Mouse (Mus musculus) bone marrow macrophage, adult 2 months (primary cell): ENCODE results near the gene Zg16. TPM values are rescaled to one million over a fixed set of nuclear protein-coding genes. Genes with fewer than 3 reads are reported as not detected.

Experiments used
- H3K27ac ChIP-seq: 2 replicates; pipeline ENCODE4 v1.5.1; 2012; ENCODE audit warnings: low read depth, low read length; ENCODE audit not compliant: insufficient read depth
- H3K4me1 ChIP-seq: 2 replicates; pipeline ENCODE4 v1.6.1; 2012; ENCODE audit warnings: low read length; ENCODE audit not compliant: control insufficient read depth, insufficient read depth
- H3K4me3 ChIP-seq: 2 replicates; pipeline ENCODE4 v1.5.1; 2012; ENCODE audit warnings: mild to moderate bottlenecking, low read length, moderate library complexity; ENCODE audit not compliant: insufficient read depth
- CTCF ChIP-seq: IDR thresholded peaks from 2 replicates; pipeline ENCODE4 v1.5.1; 2012; ENCODE audit warnings: low read depth, mild to moderate bottlenecking, low read length, moderate library complexity
- POLR2A ChIP-seq: IDR thresholded peaks from 2 replicates; pipeline ENCODE4 v1.6.1; 2012; ENCODE audit warnings: mild to moderate bottlenecking, low read depth, low read length, borderline replicate concordance
- polyA plus RNA-seq: library from polyadenylated mRNA; stranded (reverse); fragments of >200 nt; gene quantifications from 2 replicates; pipeline ENCODE4 v1.2.4, GENCODE M21; 2012; ENCODE audit not compliant: missing spikeins, insufficient read depth, insufficient read length

Gene Zg16
- polyA plus RNA-seq, 1 experiment = not detected

DNA sequence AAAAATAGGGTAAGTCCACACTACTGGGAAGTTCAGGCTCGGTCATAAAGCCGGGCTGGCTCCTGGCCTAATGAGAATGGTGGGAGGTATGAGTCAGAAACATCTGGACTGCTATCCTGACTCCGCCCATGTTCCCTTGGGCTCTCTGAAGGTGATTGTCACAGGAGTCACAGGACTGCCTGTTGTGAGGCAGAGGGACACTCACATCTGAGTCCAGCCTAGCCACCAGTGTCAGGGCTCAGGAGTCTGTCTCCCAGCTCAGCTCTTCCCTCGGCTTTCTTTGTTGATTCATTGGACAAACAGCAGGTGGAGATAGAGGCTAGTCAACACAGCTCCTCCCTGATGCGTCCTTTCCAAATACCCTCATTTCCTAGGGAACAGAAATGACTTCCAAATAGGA lies 30.8 kb upstream of the Zg16 start:
- H3K27ac ChIP-seq = peak overlapping the region; percentile 39
- H3K4me1 ChIP-seq = peaks cover 57% of the 10 kb centered on the region
- TF ChIP-seq CTCF (no peak; the same call in 1 of the 2 replicates), POLR2A (no peak)
- H3K4me3 ChIP-seq = no peak overlapping the region

DNA sequence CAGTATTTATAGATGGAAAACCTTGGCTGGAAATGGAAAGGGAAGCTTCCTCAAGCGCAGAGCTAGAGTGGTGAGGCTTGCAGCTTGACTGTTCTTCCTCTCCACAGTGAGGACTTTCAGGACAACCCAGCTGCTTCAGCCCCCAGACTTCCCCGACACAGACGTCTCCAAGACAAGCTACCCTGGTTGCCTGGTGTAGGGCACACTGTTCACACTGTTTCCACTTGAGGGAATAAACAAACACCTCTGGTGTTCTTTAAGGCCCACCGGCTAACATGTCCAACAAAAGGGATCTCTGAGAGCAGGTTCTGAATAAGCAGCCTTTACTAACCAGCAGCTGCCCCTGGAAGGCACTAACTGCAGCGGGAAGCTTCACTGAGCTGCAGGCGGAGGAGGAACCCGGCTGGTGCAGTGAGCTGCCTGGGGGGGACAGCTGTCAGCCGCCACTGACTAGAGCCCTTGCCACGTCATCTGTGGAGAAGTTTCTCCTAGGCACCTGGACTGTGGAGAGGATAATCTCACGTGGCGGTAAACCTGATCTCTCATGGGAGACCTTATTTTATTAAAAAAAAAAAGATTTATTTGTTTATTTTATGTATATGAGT lies 29.3 kb upstream of the Zg16 start:
- peak overlapping the region; percentile 18; the same call in 1 of the 2 replicates for H3K27ac ChIP-seq

DNA sequence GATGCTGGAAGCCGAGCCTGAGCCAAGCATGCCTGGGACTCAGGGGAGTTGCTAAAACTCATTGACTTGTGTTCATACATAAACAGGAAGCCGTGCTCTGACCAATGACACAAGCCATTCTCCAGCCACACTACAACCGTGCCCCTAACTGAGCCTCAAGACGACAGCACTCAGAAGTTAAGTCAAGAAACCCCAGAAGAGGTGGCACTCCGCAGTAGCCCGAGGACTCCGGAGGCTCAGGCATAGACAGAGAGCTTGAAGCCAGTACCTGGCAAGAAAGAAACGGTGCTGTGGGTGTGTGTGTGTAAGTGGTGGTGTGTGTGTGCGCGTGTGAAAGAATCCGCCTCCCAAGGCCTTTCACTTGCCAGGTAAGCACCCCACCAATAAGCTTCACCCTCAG lies 27.8 kb upstream of the Zg16 start:
- TF ChIP-seq CTCF (no peak), POLR2A (no peak)
- H3K4me1 ChIP-seq = peaks cover 46% of the 10 kb centered on the region
- no peak overlapping the region for H3K27ac ChIP-seq
- no peak overlapping the region for H3K4me3 ChIP-seq

More for the DNA sequence above, 29.3 kb upstream of the Zg16 start:
- no peak for TF ChIP-seq CTCF
- peaks cover 46% of the 10 kb centered on the region for H3K4me1 ChIP-seq
- no peak overlapping the region for H3K4me3 ChIP-seq

DNA sequence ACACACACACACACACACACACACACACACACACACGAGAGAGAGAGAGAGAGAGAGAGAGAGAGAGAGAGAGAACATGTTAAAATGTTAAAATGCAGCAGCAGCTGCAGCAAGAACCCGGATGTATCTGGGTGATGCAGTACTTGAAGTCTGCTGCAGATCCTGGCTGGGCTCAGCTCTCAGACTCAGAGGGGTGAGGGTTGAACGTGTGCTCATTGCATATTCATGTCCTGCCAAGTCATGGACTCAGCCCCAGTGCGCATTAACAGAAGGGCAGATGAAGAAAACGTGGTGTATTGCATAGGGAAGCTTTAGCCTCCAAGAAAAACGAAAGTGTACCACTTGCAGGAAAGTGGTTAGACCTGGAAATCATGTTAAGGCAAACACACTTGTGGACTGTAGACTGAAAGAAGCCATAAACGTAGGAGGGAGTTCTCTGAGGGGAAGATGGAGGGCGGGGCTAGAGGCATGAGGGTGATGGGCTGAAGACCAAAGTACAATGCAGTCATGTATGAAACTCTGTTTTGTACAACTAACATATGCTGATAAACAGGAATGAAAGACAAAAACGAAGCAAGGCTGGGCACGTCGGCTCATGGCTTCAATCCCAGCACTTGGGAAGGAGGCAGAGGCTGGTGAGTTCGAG lies 26.6 kb upstream of the Zg16 start:
- H3K4me1 ChIP-seq = peaks cover 43% of the 10 kb centered on the region
- TF ChIP-seq POLR2A (no peak), CTCF (no peak)
- no peak overlapping the region for H3K4me3 ChIP-seq
- no peak overlapping the region for H3K27ac ChIP-seq

DNA sequence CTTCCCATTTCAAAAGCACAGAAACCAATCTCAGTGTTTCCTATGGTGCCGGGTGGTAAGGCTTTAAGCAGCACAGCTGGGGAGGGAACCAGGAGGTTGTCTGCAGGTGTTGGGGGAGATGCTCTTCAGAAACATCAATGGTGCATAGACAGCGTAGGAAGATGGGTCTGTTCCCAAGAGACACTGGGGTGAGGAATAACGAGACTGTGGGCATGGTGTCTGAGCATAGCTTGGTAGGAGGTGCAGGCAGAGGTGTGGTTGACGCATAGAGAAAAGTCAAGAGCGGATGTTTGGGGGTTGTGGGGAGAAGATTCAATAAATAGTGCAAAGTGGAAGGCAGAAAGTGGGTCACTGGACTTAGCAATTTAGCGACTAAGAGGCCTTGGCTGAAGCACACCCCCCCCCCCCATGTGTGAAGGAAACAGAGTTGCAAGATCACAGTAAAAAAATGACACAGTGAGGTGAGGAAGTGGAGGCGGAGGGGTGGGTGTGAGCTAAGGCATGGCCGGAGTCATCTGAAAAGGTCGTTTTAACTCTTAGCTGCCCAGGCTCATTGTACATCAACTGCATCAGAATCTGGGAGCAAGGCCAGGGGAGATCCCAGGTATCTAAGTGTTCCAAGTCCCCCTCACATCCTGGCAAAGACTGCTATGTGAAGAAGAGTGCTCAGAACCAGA lies 25.9 kb upstream of the Zg16 start:
- Histone ChIP-seq H3K4me3 (no peak overlapping the region), H3K27ac (no peak overlapping the region), H3K4me1 (peaks cover 37% of the 10 kb centered on the region)
- TF ChIP-seq POLR2A = no peak
- TF ChIP-seq CTCF = no peak

DNA sequence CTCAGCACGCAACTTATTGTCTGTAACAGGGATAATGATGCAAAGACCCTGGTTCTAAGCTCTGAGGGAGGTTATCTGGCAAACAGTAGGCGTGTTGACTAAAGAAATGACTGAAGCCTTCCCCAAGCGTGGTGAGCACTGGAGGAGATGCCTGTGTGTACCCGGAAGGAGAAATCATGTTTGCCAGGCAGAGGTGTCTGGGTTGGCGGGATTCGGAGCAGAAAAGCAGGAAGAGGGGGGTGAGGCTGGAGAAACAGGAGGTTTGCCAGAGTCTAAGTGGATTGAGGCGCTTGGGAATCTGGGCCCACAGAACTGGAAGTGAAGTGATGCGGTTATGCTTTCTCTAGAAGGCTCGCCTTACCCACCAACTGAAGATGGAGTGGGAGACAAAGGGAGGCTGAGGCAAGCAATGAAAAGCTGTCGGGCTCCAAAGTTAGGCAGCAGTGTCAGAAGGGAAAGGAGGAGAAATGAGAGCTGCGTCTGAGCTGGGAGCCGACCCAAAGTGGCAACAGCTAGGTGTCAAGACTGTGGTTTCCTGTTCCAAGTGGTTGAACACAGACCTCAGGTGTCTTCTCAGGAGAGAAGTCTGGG lies 25.2 kb upstream of the Zg16 start:
- Histone ChIP-seq H3K4me1 (peaks cover 31% of the 10 kb centered on the region), H3K27ac (no peak overlapping the region)
- TF ChIP-seq CTCF (no peak), POLR2A (no peak)

DNA sequence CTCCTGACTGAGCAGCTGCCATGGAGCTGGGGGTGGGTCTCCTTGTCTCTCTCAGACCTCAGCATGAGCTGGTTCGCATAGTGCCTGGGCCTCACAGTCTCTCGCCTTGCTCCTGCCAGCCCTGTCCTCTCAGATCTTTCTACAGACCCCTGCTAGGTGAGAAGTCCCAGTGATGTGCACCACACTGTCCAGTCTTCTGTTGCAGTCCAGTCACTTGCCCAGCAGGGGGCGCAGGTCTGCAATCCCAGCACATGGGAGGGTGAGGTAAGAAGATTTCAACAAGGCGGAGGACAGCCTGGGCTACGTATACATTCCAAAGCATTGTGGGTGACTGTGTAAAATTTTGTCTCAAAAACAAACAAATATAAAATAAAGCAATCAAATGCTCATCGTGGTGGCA lies 24.3 kb upstream of the Zg16 start:
- H3K4me1 ChIP-seq = peaks cover 29% of the 10 kb centered on the region
- H3K27ac ChIP-seq = no peak overlapping the region
- H3K4me3 ChIP-seq = no peak overlapping the region
- TF ChIP-seq POLR2A (no peak), CTCF (peak; percentile 54)

More for the DNA sequence above, 25.2 kb upstream of the Zg16 start:
- no peak overlapping the region for H3K4me3 ChIP-seq

DNA sequence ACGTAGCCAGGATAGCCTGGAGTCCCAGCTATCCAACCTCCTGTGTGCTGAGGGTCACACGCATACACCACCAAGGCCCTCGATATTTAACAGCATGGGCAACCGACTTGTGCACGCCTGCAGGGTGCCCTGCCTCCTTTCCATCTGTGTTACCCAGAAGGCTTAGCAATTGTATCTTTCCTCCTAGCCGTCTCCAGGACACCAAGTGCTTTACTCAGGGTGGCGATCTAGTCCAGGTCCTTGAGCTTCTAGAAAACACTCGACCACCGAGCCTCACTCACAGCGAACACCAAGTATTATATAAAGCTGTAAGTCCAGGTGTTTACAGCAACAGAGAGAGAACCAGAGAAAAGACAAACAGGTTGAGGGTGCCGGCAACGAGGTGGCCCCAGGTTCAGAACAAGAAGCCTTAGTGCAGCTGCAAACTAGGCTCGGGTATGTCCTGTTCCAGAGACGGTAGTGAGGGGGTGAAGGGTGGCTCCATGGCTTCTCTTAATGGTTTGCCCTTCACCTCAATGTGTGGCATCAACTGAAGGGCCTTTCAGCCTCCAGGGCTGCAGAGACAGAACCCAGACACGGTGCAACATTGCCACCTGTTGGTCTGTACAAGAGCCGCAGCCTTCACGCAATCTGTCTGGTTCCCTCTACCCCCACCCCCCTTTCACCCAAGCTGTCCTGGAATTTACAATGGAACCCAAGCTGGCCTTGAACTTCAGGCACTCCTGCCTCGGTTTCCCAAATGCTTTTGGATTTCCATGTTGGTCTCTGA lies 23.3 kb upstream of the Zg16 start:
- Histone ChIP-seq H3K4me3 (no peak overlapping the region), H3K27ac (no peak overlapping the region), H3K4me1 (peaks cover 21% of the 10 kb centered on the region)
- TF ChIP-seq CTCF (peak; percentile 83), POLR2A (no peak)

DNA sequence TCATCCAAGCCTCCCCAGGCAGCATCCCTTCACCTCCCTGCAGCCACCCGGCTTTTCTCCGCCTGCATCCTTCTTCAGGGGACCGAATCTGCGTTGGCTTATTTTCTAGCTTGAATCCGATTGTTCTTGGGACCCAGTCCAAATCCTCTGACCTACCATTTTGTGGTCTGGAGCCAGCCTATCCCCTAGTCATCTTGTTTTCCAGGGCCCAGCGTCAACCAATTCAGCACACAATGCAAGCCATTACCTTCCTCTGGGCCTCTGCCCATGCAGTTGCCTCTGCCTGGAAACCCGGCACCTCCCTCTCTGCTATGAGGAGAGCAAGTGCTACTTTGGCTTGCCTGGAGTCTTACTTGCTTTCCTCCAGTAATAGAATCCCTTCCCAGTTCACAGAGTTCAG lies 18.4 kb upstream of the Zg16 start:
- Histone ChIP-seq H3K4me3 (no peak overlapping the region), H3K4me1 (peaks cover 7% of the 10 kb centered on the region), H3K27ac (no peak overlapping the region)
- TF ChIP-seq CTCF (no peak), POLR2A (no peak)
